Mouse (Mus musculus) hindbrain, embryonic 14.5 days (tissue): ENCODE data around the gene Snapin. TPM values are rescaled to one million over a fixed set of nuclear protein-coding genes. Genes with fewer than 3 reads are reported as not detected.

ENCODE experiments used
- ATAC-seq: fragments of 200-750 bp; cut with Nextera tagmentation; 2 replicates; pipeline ENCODE4 v1.8.0; 2017; ENCODE audit warnings: moderate number of reproducible peaks, mild to moderate bottlenecking, moderate TSS enrichment, moderate library complexity; ENCODE audit not compliant: low FRiP score
- DNase-seq: peaks from one replicate; pipeline ENCODE4 v3.0.0-alpha.2; 2015; ENCODE audit warnings: low spot score
- H3K27ac ChIP-seq: fragments of 300-500 bp; sonication (generic); 2 replicates; pipeline ENCODE4 v1.5.1; 2014; ENCODE audit warnings: mild to moderate bottlenecking, moderate library complexity
- H3K27me3 ChIP-seq: fragments of 300-500 bp; sonication (generic); 2 replicates; pipeline ENCODE4 v1.6.1; 2014; ENCODE audit warnings: mild to moderate bottlenecking, low read length, mixed read lengths; ENCODE audit not compliant: control insufficient read depth, insufficient read depth
- H3K36me3 ChIP-seq: fragments of 300-500 bp; sonication (generic); replicated peaks from 2 replicates; pipeline ENCODE4 v1.6.1; 2014; ENCODE audit not compliant: control insufficient read depth, insufficient read depth
- H3K4me1 ChIP-seq: fragments of 300-500 bp; sonication (generic); replicated peaks from 2 replicates; pipeline ENCODE4 v1.6.1; 2014; ENCODE audit warnings: antibody characterized with exemption, low read length, mixed read lengths; ENCODE audit not compliant: control insufficient read depth, insufficient read depth
- H3K4me2 ChIP-seq: fragments of 300-500 bp; sonication (generic); replicated peaks from 2 replicates; pipeline ENCODE4 v1.6.1; 2014; ENCODE audit warnings: mild to moderate bottlenecking, moderate library complexity
- H3K4me3 ChIP-seq: fragments of 300-500 bp; sonication (generic); replicated peaks from 2 replicates; pipeline ENCODE4 v1.5.1; 2014; ENCODE audit warnings: mild to moderate bottlenecking, low read length
- H3K9ac ChIP-seq: fragments of 300-500 bp; sonication (generic); 2 replicates; pipeline ENCODE4 v1.6.1; 2014
- H3K9me3 ChIP-seq: fragments of 300-500 bp; sonication (generic); 2 replicates; pipeline ENCODE4 v1.6.1; 2016; ENCODE audit warnings: low read length; ENCODE audit not compliant: control insufficient read depth
- WGBS: fragments of 180-500 bp; shearing (Covaris S2); extraction: QIAGEN DNeasy Blood & Tissue Kit; methylation state at CpG from one replicate; pipeline ENCODE4 v1.1.7; 2014; 5-methylcytosine and 5-hydroxymethylcytosine counted together
- polyA plus RNA-seq: library from polyadenylated mRNA; unstranded; fragments of >200 nt; fragmentation: Nextera tagmentation; extraction: Ambion mirVana; gene quantifications from 2 replicates; pipeline ENCODE4 v1.2.1, GENCODE M21; 2014

Snapin gene
- polyA plus RNA-seq, 1 experiment from 2014 or later: 94.0 TPM

GRCm38 (mm10) chr3:90448626-90449025 lies 42.2 kb downstream of the Snapin start:
- Histone ChIP-seq H3K27me3 (no peaks in the 10 kb centered on the region), H3K36me3 (no peaks in the 10 kb centered on the region), H3K9me3 (no peaks in the 10 kb centered on the region), H3K4me3 (no peak overlapping the region), H3K9ac (no peak overlapping the region), H3K4me1 (peaks cover 14% of the 10 kb centered on the region), H3K27ac (no peak overlapping the region), H3K4me2 (no peak overlapping the region)
- DNase-seq: no peak
- 20% methylated on average over 6 of the region's 6 CpGs for WGBS
- ATAC-seq: no peak

DNA sequence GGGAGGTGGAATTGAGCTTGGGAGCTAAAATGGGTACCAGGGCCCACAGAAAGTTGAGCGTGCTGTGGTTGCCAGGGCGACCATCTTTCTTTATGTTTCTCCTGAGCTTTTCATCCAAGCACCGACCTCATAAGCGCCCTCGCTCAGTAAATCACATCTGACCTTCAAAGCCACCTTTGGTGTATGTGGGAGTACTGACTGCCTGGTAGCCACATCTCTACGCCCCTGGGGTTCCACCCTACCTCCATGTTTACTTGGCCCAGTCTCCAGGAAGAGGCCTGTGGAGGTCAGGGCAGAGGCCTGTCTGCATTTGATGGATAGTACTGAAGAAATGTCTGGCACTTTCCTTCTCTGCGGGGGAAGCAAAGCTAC lies 43.7 kb downstream of the Snapin start:
- Histone ChIP-seq H3K4me3 (no peak overlapping the region; the same call in 1 of the 2 replicates), H3K27ac (peak overlapping the region; percentile 69), H3K4me1 (peaks cover 14% of the 10 kb centered on the region), H3K9ac (no peak overlapping the region), H3K27me3 (no peaks in the 10 kb centered on the region), H3K36me3 (no peaks in the 10 kb centered on the region), H3K4me2 (peak overlapping the region; percentile 49), H3K9me3 (no peaks in the 10 kb centered on the region)
- DNase-seq (no peak), ATAC-seq (0 out of 2 replicates have a peak, but pooled peaks have one; percentile 3)
- WGBS: 31% methylated on average over 7 of the region's 7 CpGs

DNA sequence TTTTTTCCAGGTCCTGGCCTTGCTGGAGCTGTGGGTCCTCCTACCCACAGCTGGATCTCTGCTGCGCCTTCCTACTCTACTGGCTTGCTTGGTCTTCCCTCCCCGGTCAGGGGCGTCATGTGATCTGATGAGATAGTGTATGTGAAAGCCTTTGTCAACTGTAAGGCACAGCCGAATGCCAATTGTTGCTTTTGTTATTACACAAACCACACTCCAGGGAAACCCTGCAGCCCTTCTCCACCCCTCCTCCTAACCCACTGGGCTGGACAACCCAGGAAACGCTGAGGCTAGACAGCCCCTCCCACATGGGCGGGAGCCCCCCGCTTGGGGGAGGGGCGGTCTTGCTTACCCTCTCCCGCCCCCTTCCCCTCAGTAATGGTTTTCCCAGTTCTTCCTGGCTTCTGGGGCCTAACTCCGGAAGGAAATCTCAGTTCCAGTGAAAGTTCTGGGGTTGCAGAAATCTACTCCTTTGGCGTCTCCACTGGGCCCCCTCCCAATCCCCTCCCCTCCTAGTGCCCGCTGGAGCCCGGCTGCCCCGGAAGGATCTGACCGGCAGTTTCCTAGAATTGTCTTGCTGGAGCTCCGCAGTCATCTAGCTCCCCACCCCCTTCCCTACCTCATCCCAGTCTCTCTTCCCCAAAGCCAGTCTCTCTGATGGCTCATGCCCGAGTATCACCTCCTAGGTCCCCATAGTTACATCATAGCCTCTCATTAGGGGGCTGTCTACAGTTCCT lies 44.3 kb downstream of the Snapin start:
- Histone ChIP-seq H3K27me3 (no peaks in the 10 kb centered on the region), H3K4me3 (peak overlapping the region; percentile 18), H3K9me3 (no peaks in the 10 kb centered on the region), H3K4me2 (peak overlapping the region; percentile 49), H3K36me3 (no peaks in the 10 kb centered on the region), H3K4me1 (peaks cover 14% of the 10 kb centered on the region), H3K9ac (peak overlapping the region; percentile 44), H3K27ac (peak overlapping the region; percentile 69)
- under 1% methylated on average over 17 of the region's 17 CpGs for WGBS
- ATAC-seq (peak; percentile 94), DNase-seq (peak; percentile 82)

DNA sequence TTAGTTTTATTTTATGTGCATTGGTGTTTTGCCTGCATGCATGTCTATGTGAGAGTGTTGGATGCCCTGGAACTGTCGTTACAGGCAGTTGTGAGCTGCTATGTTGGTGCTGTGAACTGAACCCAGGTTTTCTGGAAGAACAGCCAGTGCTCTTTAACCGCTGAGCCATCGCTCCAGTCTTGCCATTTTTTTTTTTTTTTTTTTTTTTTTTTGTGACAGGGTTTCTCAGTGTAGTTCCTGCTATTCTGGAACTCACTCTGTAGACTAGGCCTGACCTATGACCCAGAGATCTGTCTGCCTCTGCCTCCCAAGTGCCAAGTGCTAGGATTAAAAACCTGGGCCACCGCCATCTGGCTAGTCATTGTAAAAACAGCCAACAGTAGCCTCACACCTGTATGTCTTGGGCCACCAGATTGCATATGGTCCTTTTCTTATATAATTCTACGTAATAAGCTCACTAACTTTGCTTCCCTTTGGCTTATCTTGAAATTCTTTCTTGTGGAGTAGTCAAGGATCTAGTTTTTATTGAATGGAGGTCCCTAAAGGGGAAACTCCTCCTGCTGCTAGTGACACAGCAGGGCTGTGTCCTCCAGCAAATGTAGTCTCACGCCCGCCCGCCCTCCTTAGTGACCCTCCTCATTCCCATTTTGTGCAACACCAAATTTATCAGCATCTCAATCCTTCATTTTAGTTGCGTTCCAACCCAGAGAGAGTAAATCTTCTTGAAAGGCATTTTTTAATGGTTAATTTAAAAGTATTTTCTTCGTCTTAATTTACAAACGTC lies 45.2 kb downstream of the Snapin start:
- no peaks in the 10 kb centered on the region for H3K9me3 ChIP-seq
- peaks cover 14% of the 10 kb centered on the region for H3K4me1 ChIP-seq
- 60% methylated on average over 11 of the region's 11 CpGs for WGBS
- DNase-seq (no peak), ATAC-seq (no peak)
- peak overlapping the region; percentile 49 for H3K4me2 ChIP-seq
- no peaks in the 10 kb centered on the region for H3K36me3 ChIP-seq
- no peaks in the 10 kb centered on the region for H3K27me3 ChIP-seq
- H3K4me3 ChIP-seq: peak overlapping the region; percentile 18
- peak overlapping the region; percentile 69 for H3K27ac ChIP-seq
- peak overlapping the region; percentile 44 for H3K9ac ChIP-seq

- 92% methylated on average over 3 of the region's 3 CpGs for WGBS
- H3K27me3 ChIP-seq: no peaks in the 10 kb centered on the region
- no peaks in the 10 kb centered on the region for H3K9me3 ChIP-seq
- H3K27ac ChIP-seq: no peak overlapping the region
- no peak overlapping the region for H3K4me3 ChIP-seq
- no peak overlapping the region for H3K9ac ChIP-seq
- DNase-seq (no peak), ATAC-seq (no peak)
- peaks cover 14% of the 10 kb centered on the region for H3K4me1 ChIP-seq
- H3K36me3 ChIP-seq: no peaks in the 10 kb centered on the region
- H3K4me2 ChIP-seq: no peak overlapping the region
Measured at GRCm38 (mm10) chr3:90443977-90444376, 46.9 kb downstream of the Snapin start.

DNA sequence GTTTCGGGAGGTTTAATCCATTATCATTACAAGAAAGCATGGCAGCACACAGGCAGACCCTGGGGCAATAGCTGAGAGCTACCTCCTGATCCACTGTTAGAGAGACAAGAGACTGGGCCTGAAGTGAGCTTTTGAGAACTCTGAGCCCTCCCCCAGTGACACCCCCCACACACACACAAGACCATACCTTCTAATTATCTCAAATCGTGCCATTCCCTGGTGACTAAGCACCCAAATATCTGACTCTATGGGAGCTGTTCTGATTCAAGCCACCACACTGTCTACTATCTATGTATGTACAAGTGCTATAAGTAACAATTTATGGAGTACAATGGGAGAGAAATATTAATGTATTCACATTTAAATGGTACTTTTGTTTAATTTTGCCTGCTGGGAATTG lies 50.1 kb downstream of the Snapin start:
- DNase-seq: no peak
- no peaks in the 10 kb centered on the region for H3K9me3 ChIP-seq
- no peak overlapping the region for H3K27ac ChIP-seq
- peaks cover 3% of the 10 kb centered on the region for H3K4me1 ChIP-seq
- WGBS: 86% methylated on average over 2 of the region's 2 CpGs
- H3K4me2 ChIP-seq: no peak overlapping the region
- ATAC-seq: no peak
- H3K36me3 ChIP-seq: no peaks in the 10 kb centered on the region
- no peak overlapping the region for H3K9ac ChIP-seq
- H3K4me3 ChIP-seq: no peak overlapping the region
- no peaks in the 10 kb centered on the region for H3K27me3 ChIP-seq

Other genes starting within 250 kb of the Snapin start
- gene Creb3l4, start 247.5 kb downstream of the Snapin start, polyA plus RNA-seq: 1.8 and 1.9 TPM in 2 replicates
- 42.9 and 48.0 TPM in 2 replicates for gene Slc39a1, start 242.9 kb downstream of the Snapin start, polyA plus RNA-seq
- gene Crtc2, start 236.9 kb downstream of the Snapin start, polyA plus RNA-seq: 10.1 and 10.5 TPM in 2 replicates
- 7.1 and 8.9 TPM in 2 replicates for gene Dennd4b, start 225.8 kb downstream of the Snapin start, polyA plus RNA-seq
- 12.3 and 14.7 TPM in 2 replicates for gene Gatad2b, start 197.9 kb downstream of the Snapin start, polyA plus RNA-seq
- gene Slc27a3, start 101.1 kb downstream of the Snapin start, polyA plus RNA-seq: 24.1 and 24.8 TPM in 2 replicates
- 32.2 and 36.0 TPM in 2 replicates for gene Ints3, start 57.4 kb downstream of the Snapin start, polyA plus RNA-seq
- gene Npr1, start 25.2 kb downstream of the Snapin start, polyA plus RNA-seq: 2.8 and 4.0 TPM in 2 replicates
- 228 and 235 TPM in 2 replicates for gene Ilf2, start 14.9 kb downstream of the Snapin start, polyA plus RNA-seq
- 122 and 126 TPM in 2 replicates for gene Chtop, start 18.5 kb upstream of the Snapin start, polyA plus RNA-seq
- gene S100a1, start 23.4 kb upstream of the Snapin start, polyA plus RNA-seq: 19.8 TPM in 2 replicates
- 11.9 TPM in 2 replicates for gene S100a13, start 23.4 kb upstream of the Snapin start, polyA plus RNA-seq
- gene S100a14, start 35.8 kb upstream of the Snapin start, polyA plus RNA-seq: not detected in 2 replicates
- gene S100a16, start 46.2 kb upstream of the Snapin start, polyA plus RNA-seq: 37.8 and 40.3 TPM in 2 replicates
- 2.4 and 3.4 TPM in 2 replicates for gene S100a3, start 69.5 kb upstream of the Snapin start, polyA plus RNA-seq
- not detected in 2 replicates for gene S100a2, start 99.2 kb upstream of the Snapin start, polyA plus RNA-seq
- gene Gm42674, start 110.9 kb upstream of the Snapin start, polyA plus RNA-seq: not detected in 2 replicates
- 1.2 and 1.6 TPM in 2 replicates for gene S100a4, start 112.7 kb upstream of the Snapin start, polyA plus RNA-seq
- not detected in 2 replicates for gene S100a5, start 117.5 kb upstream of the Snapin start, polyA plus RNA-seq
- 35.0 and 46.9 TPM in 2 replicates for gene S100a6, start 121.8 kb upstream of the Snapin start, polyA plus RNA-seq
- gene S100a7a, start 163.0 kb upstream of the Snapin start, polyA plus RNA-seq: not detected in 2 replicates
- gene S100a8, start 177.9 kb upstream of the Snapin start, polyA plus RNA-seq: 7.9 and 10.6 TPM in 2 replicates
- 8.2 and 8.4 TPM in 2 replicates for gene S100a9, start 204.7 kb upstream of the Snapin start, polyA plus RNA-seq
- not detected in 2 replicates for gene Pglyrp4, start 235.9 kb upstream of the Snapin start, polyA plus RNA-seq